27 mouse cellular contexts compared by ENCODE assay signal in the genomic region with DNA sequence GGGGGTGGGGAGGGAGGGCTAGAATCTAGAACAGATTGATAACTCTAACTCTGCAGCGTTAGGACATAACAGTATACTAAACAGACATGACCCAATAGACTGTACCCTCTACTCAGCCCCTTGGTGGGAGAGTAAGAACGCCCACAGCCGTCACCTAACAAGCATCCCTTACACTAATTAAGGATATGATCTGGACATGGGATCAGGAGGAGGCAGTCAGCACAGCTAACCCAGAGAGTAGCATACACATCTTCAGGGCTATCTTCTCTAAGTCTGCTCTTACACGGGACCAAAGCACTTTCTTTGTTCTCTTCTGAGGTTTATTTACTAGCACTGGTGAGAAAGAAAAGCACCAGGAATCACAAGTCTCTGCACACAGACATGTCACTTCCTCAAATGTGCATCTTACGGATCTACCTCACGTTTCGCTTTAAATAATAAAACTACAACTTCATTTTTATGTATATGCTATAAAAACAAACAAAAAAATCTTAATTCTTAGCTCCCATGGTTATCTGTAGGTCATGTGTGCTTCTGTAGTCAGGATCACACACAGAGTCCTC.
A peak's percentile ranks its signal among the peaks of the same experiment; 100 is the strongest.
DNase-seq lines count a peak whose midpoint lies in the region; ATAC-seq and TF ChIP-seq lines count a peak whose summit lies in the region.
"Had no signal": no experiment of that assay in that cellular context is flagged by ENCODE, and none has a peak within 500 bp of the region (broad histone marks: within the 10 kb centered on the region; RNA-seq: fewer than 3 reads in every experiment).

No protein-coding gene starts in this region.

- H3K36me3 ChIP-seq in forebrain, embryonic 12.5 days (replicated peaks), result no peaks in the 10 kb centered on the region
- H3K36me3 ChIP-seq in forebrain, embryonic 11.5 days (ENCODE audit: control insufficient read depth, insufficient read depth, low read length), result no peaks in the 10 kb centered on the region
- no peaks in the 10 kb centered on the region for H3K36me3 ChIP-seq in lung, embryonic 14.5 days (ENCODE audit: insufficient read depth)
- H3K36me3 ChIP-seq in C2C12 (ENCODE audit: control insufficient read depth, insufficient read depth) (peaks cover 77% of the 10 kb centered on the region), macrophage (ENCODE audit: inconsistent target) (peaks cover 63% of the 10 kb centered on the region; the same call in 1 of the 2 replicates)
- H3K36me3 ChIP-seq: embryonic facial prominence, embryonic 12.5 days; heart, embryonic 10.5 days; hindbrain, embryonic 15.5 days; intestine, embryonic 15.5 days; limb, embryonic 13.5 days; midbrain, embryonic 15.5 days had no signal

- H3K4me3 ChIP-seq in forebrain, embryonic 12.5 days (replicated peaks), result no peak overlapping the region
- no peak overlapping the region for H3K4me3 ChIP-seq in forebrain, embryonic 11.5 days (ENCODE audit: low read depth, low read length)
- no peak overlapping the region for H3K4me3 ChIP-seq in lung, embryonic 14.5 days (ENCODE audit: low read depth, low read length)
- H3K4me3 ChIP-seq in C2C12 (ENCODE audit: insufficient read depth, poor library complexity, severe bottlenecking), result peak overlapping the region; percentile 60
- H3K4me3 ChIP-seq in macrophage (ENCODE audit: inconsistent target), result no peak overlapping the region
- H3K4me3 ChIP-seq: embryonic facial prominence, embryonic 12.5 days; erythroblast, embryonic 14.5 days; heart, embryonic 10.5 days; hindbrain, embryonic 15.5 days; intestine, embryonic 15.5 days; limb, embryonic 13.5 days; liver, embryonic 13.5 days; megakaryocyte, embryonic 14.5 days; midbrain, embryonic 15.5 days had no signal

- ATAC-seq in forebrain, embryonic 12.5 days (ENCODE audit: low FRiP score), result no peak
- ATAC-seq in forebrain, embryonic 11.5 days (replicated peaks; ENCODE audit: low FRiP score), result no peak
- ATAC-seq in lung, embryonic 14.5 days (ENCODE audit: insufficient read depth), result no peak
- ATAC-seq: intestine, embryonic 15.5 days; midbrain, embryonic 15.5 days had no signal

- H3K79me3 ChIP-seq in C2C12 (ENCODE audit: low read depth), result peaks cover 60% of the 10 kb centered on the region

- peak overlapping the region; percentile 88 for H3ac ChIP-seq in C2C12 (ENCODE audit: control insufficient read depth, insufficient read length, low read depth)

- peak overlapping the region; percentile 93; the same call in 1 of the 2 replicates for H3K27ac ChIP-seq in forebrain, embryonic 12.5 days
- no peak overlapping the region for H3K27ac ChIP-seq in forebrain, embryonic 11.5 days (ENCODE audit: low read depth, low read length)
- H3K27ac ChIP-seq in lung, embryonic 14.5 days (ENCODE audit: low read depth), result peak overlapping the region; percentile 63; the same call in 1 of the 2 replicates
- H3K27ac ChIP-seq in macrophage, result peak overlapping the region; percentile 87; the same call in 1 of the 2 replicates
- H3K27ac ChIP-seq: embryonic facial prominence, embryonic 12.5 days; heart, embryonic 10.5 days; hindbrain, embryonic 15.5 days; intestine, embryonic 15.5 days; limb, embryonic 13.5 days; liver, embryonic 13.5 days; midbrain, embryonic 15.5 days had no signal

- H3K4me1 ChIP-seq in forebrain, embryonic 12.5 days, result peaks cover 47% of the 10 kb centered on the region
- H3K4me1 ChIP-seq in forebrain, embryonic 11.5 days (replicated peaks; ENCODE audit: control insufficient read depth, insufficient read depth, low read length), result peaks cover 17% of the 10 kb centered on the region; the same call in 1 of the 2 replicates
- H3K4me1 ChIP-seq in lung, embryonic 14.5 days (ENCODE audit: insufficient read depth), result peaks cover 19% of the 10 kb centered on the region

- no peaks in the 10 kb centered on the region for H3K27me3 ChIP-seq in forebrain, embryonic 12.5 days
- no peaks in the 10 kb centered on the region for H3K27me3 ChIP-seq in forebrain, embryonic 11.5 days (ENCODE audit: control insufficient read depth, insufficient read depth, low read length)
- H3K27me3 ChIP-seq in lung, embryonic 14.5 days (ENCODE audit: insufficient read depth, low read length), result no peaks in the 10 kb centered on the region
- H3K27me3 ChIP-seq in C2C12 (ENCODE audit: control insufficient read depth, insufficient read depth, insufficient read length), result no peaks in the 10 kb centered on the region
- H3K27me3 ChIP-seq: embryonic facial prominence, embryonic 12.5 days; hindbrain, embryonic 15.5 days; intestine, embryonic 15.5 days; liver, embryonic 13.5 days; megakaryocyte, embryonic 14.5 days; midbrain, embryonic 15.5 days; Patski had no signal

- no peak for TF ChIP-seq CTCF in lung, embryonic 14.5 days (IDR thresholded peaks at IDR 0.05; ENCODE audit: low read depth)
- TF ChIP-seq CTCF in C2C12 (IDR thresholded peaks at IDR 0.05; ENCODE audit: control insufficient read depth, insufficient read depth, insufficient read length), result no peak

- no peak overlapping the region for H3K9ac ChIP-seq in forebrain, embryonic 12.5 days
- H3K9ac ChIP-seq in forebrain, embryonic 11.5 days (ENCODE audit: low read length), result no peak overlapping the region
- no peak overlapping the region for H3K9ac ChIP-seq in lung, embryonic 14.5 days
- H3K9ac ChIP-seq: embryonic facial prominence, embryonic 12.5 days; hindbrain, embryonic 15.5 days; intestine, embryonic 15.5 days; limb, embryonic 13.5 days; liver, embryonic 13.5 days; midbrain, embryonic 15.5 days had no signal

- 71% methylated on average over 7 of the region's 7 CpGs for WGBS in forebrain, embryonic 12.5 days
- 75% methylated on average over 7 of the region's 7 CpGs for WGBS in forebrain, embryonic 11.5 days
- 62% methylated on average over 7 of the region's 7 CpGs for WGBS in lung, embryonic 14.5 days
- WGBS in macrophage (ENCODE audit: missing documents), result 61% methylated on average over 7 of the region's 7 CpGs

- DNase-seq in forebrain, embryonic 11.5 days (ENCODE audit: low spot score), result no peak
- DNase-seq in lung, embryonic 14.5 days, result no peak
- no peak for DNase-seq in lung, adult 18-20 months
- DNase-seq in adrenal gland, postnatal 4 days (ENCODE audit: low spot score in 2 of 2), result no peak
- no peak for DNase-seq in cerebellum, adult 9-11 months
- DNase-seq: adrenal gland, postnatal 36 days; cerebellum, adult 11 months; cerebellum, postnatal 14 days; heart, postnatal 4 days; kidney, adult 8-10 months; kidney, postnatal 10 days; layer of hippocampus, postnatal 36 days; liver, embryonic 13.5 days; lung, postnatal 10 days; thymus, adult 2 months had no signal

- H3K79me2 ChIP-seq in C2C12 (ENCODE audit: control insufficient read depth, insufficient read depth), result peaks cover 83% of the 10 kb centered on the region
- peaks cover 100% of the 10 kb centered on the region for H3K79me2 ChIP-seq in macrophage (ENCODE audit: inconsistent target)

- H3K9me3 ChIP-seq in forebrain, embryonic 12.5 days, result no peaks in the 10 kb centered on the region
- no peaks in the 10 kb centered on the region for H3K9me3 ChIP-seq in forebrain, embryonic 11.5 days (ENCODE audit: control insufficient read depth, low read length)
- no peaks in the 10 kb centered on the region for H3K9me3 ChIP-seq in lung, embryonic 14.5 days (ENCODE audit: low read depth, low read length)
- H3K9me3 ChIP-seq: embryonic facial prominence, embryonic 12.5 days; heart, embryonic 10.5 days; hindbrain, embryonic 15.5 days; intestine, embryonic 15.5 days; limb, embryonic 13.5 days; liver, embryonic 13.5 days; megakaryocyte, embryonic 14.5 days; midbrain, embryonic 15.5 days had no signal

- H3K4me2 ChIP-seq in forebrain, embryonic 12.5 days, result no peak overlapping the region
- no peak overlapping the region for H3K4me2 ChIP-seq in forebrain, embryonic 11.5 days (ENCODE audit: low read depth, low read length, severe bottlenecking)
- no peak overlapping the region; the same call in 1 of the 2 replicates for H3K4me2 ChIP-seq in lung, embryonic 14.5 days
- H3K4me2 ChIP-seq: embryonic facial prominence, embryonic 12.5 days; hindbrain, embryonic 15.5 days; intestine, embryonic 15.5 days; limb, embryonic 13.5 days; midbrain, embryonic 15.5 days had no signal

TF ChIP-seq in C2C12, 6 proteins besides CTCF, POLR2A, EP300 and RAD21:
- TF ChIP-seq FOSL1 (IDR thresholded peaks at IDR 0.05; ENCODE audit: insufficient read depth, low read length, poor library complexity, severe bottlenecking) (no peak), MYOG (IDR thresholded peaks at IDR 0.05; ENCODE audit: control insufficient read depth, extremely low read depth, insufficient read length) (no peak)
